Mouse (Mus musculus) embryonic fibroblast, embryonic 13.5 days (primary cell): ENCODE measurements around the gene St3gal4.

ENCODE experiments used
- CTCF ChIP-seq: IDR thresholded peaks from 2 replicates; pipeline ENCODE4 v1.5.1; 2011; ENCODE audit warnings: mild to moderate bottlenecking, control low read depth, low read length, moderate library complexity, borderline replicate concordance; ENCODE audit not compliant: insufficient read depth
- POLR2A ChIP-seq: IDR thresholded peaks from 2 replicates; pipeline ENCODE4 v1.6.1; 2011; ENCODE audit warnings: low read depth, mild to moderate bottlenecking, control low read depth, low read length, moderate library complexity

DNA sequence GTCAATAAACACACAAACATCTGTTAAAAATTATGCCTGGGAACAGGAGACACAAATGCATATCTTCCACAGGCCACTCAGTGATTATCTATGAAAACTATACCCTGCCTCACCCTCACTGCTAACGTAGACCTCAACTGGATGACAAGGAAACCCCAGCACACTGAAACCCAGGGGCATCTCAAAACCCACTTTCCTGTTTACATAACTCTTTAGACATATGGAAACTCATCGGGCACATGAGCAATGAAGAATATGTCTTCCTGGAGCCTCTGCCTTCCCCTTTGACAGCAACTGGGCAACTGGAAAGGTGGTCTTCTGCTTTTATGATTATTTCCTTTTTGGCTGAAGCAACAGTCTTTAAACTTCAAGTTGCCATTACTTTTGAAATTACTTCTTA, 23.2 kb upstream of the St3gal4 start:
- TF ChIP-seq CTCF = no peak
- TF ChIP-seq POLR2A = no peak
